Mouse (Mus musculus): Measurements from ENCODE around the gene Zfp981.
"Not testable (repeated sequence)": the region's sequence is repeated elsewhere in the genome, so short reads cannot be mapped to it uniquely, and the experiment has no call there.

The Zfp981 gene

DNA sequence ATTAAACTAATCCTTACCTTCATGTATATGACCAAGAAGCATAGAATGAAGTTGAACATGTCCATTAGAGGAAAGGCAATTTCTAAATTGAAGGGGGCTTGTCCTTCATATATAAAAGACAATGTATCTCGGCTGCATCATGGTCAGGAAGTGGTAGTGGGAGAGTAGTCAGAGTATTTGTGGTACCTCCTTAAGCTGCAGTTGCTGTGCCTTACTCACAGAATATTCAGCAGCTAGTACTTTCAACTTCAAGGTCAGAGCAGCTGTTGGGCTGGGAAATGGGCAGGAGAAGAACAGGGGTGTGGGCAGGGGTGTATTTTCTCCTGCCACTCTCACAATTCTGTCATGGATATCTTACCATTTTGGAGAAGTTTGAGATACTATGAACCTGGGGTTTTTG, 15.1 kb upstream of the Zfp981 start:
- DNase-seq = not testable (repeated sequence)

- DNase-seq = not testable (repeated sequence)
Measured at GRCm38 (mm10) chr4:146489196-146489595, 12.6 kb upstream of the Zfp981 start.

- DNase-seq = not testable (repeated sequence)
Measured at GRCm38 (mm10) chr4:146491993-146492392, 9.8 kb upstream of the Zfp981 start.

DNA sequence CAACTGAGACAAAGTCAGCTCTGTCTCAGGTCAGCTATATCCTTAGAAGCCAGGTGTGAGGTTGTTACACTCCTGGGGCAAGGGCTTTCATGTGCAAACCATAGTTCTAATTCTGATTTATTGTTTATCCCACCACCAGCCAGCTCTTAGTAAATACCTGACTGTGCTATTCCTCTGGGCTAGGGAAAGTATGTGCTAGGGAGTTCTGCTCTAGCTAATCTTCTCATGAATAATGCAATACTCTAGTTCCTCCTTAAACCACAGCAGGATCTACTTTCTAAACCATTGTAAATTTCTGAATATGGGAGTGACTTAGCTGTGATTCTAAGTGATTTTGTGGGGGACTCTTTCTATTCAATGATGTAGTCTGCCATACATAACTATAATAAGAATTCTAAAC, 9.4 kb upstream of the Zfp981 start:
- DNase-seq = no peak

- DNase-seq = no peak
Measured at GRCm38 (mm10) chr4:146492851-146493250, 9.0 kb upstream of the Zfp981 start.

GRCm38 (mm10) chr4:146493319-146493907, 8.4 kb upstream of the Zfp981 start:
- not testable (repeated sequence) for DNase-seq

DNA sequence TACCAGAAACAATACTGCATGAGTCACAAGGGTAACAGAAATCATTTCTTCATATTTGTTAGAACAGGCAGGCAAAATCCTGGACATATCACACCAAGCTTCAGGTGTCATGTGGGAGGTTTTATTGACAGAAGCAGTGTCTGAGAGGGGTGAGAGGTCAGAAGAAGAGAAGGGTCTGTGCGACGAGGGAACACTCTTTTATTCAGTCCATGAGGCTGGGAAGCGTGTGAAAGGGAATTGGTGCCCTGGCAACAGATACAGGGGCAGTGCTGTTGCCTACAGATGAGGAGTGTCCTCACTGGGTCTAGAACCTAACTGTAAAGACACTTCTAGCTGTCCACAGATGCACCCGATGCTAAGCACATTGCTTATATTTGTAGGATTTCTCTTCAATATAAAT, 6.8 kb upstream of the Zfp981 start:
- DNase-seq = no peak

DNA sequence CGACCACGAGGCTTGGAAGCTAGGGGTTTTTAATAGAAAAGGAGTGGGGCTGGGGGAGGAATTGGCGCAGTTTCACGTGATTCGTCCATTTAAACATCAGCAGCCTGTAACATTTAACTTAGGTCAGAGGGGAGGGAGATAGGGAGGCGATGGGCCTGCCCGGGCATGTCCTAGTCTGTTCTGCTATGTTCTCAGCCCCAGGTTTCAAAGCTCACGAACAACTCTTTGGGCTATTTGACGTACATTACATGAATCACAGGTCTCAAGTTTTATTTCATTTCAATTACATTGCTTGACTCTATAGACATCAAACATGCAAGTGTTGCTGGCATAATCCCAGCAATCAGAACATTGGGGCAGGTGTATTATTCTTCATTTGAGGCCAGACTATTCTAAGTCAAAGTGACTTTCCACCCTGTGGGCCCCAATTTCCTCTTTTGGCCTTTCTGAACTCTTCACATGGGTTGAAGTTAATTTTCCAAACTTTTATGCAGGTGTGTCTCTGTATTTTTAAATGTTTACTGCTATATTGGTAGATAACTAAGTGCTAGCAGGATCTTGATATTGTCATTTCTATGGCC, 4.0 kb upstream of the Zfp981 start:
- DNase-seq = not testable (repeated sequence)

DNA sequence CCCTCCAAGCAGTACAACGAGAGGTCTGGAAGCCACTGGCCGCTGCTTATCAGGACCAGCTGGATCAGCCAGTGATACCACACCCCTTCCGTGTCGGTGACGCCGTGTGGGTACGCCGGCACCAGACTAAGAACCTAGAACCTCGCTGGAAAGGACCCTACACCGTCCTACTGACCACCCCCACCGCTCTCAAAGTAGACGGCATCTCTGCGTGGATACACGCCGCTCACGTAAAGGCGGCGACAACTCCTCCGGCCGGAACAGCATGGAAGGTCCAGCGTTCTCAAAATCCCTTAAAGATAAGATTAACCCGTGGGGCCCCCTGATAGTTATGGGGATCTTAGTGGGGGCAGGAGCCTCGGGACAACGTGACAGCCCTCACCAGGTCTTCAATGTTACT, 7.2 kb downstream of the Zfp981 start:
- not testable (repeated sequence) for DNase-seq

DNA sequence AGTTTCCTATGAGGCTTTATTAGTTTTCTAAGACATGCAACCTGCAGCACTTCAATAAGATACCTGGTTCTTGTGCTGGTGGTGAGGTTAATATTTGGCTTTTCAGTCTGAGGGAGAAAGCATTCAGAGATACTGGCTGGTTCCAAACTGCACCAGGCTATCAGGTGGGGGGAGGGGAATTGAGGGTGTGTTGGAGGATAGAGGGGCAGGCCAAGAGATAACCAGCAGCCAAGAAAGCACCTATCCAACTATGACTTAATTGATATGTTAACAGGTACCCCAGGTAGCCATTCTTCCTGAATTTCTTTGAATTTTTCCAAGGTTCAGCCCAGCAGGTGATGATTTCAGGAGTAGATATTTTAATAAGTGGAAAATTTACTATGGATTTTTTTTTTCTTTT, 10.0 kb downstream of the Zfp981 start:
- DNase-seq = not testable (repeated sequence)

DNA sequence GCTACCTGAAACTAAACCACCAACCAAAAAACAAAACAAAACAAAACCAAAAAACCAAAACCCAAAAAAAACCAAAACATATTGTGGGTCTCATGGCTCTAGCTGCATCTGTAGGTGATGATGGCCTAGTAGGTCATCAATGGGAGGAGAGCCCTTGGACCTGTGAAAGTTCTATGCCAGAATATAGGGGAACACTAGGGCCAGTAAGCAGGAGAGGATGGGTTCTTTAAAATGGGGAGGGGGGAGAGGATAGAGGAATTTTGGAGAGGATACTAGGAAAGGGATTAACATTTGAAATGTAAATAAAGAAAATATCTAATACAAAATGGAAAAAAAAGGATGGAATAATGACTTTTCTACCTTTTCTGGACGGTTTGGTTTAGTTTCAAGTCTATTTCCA, 14.6 kb downstream of the Zfp981 start:
- no peak for DNase-seq

GRCm38 (mm10) chr4:146517150-146517549, 15.3 kb downstream of the Zfp981 start:
- not testable (repeated sequence) for DNase-seq

GRCm38 (mm10) chr4:146520723-146521122, 18.9 kb downstream of the Zfp981 start:
- DNase-seq = no peak

- DNase-seq = no peak
Measured at GRCm38 (mm10) chr4:146534574-146534973, 32.7 kb downstream of the Zfp981 start.

DNA sequence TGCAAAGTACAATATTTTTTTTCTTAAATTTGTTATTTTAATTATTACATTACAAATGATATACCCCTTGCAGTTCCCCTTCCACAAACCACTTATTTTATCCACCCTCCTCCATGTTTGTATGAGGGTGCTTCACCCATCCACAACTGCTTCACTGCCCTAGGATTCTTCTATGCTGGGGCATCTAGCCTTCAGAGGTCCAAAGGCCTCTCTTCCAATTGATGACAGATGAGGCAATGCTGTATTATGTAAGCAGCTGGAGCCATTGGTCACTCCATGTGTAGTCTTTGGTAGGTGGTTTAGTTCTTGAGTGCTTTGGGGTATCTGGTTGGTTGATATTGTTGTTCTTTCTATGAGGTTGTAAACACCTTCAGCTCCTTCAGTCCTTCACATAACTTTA, 34.1 kb downstream of the Zfp981 start:
- no peak for DNase-seq

GRCm38 (mm10) chr4:146579905-146580873, 78.4 kb downstream of the Zfp981 start:
- peak; percentile 5 for DNase-seq

Measured in thymus, postnatal 4 days (tissue).